Mouse (Mus musculus) left cerebral cortex, postnatal 4 days (tissue): ENCODE measurements around the gene Nfam1. TPM values are rescaled to one million over a fixed set of nuclear protein-coding genes. Genes with fewer than 3 reads are reported as not detected.

ENCODE experiments used
- DNase-seq: peaks from one replicate; pipeline ENCODE4 v3.0.0-alpha.2; 2022
- intact Hi-C: fragments of 180-260 bp; cut with DNase I; formaldehyde crosslinking; loops from one replicate; pipeline ENCODE4 v1.15.1; 2025
- microRNA-seq: library from miRNA; unstranded; fragments of <30 nt; microRNA quantifications from one replicate; pipeline ENCODE4 v1.2.0, GENCODE M21; 2022
- total RNA-seq, 2 experiments: library from RNA; stranded (reverse); gene quantifications; 2 replicates each; pipeline ENCODE4 v1.2.3; 2021

Gene Nfam1
- total RNA-seq, 2 experiments from 2014 or later: 2.0 to 2.1 TPM

- intact Hi-C loops: no loop called here
- no peak for DNase-seq
These were observed 69.5 kb downstream of the Nfam1 start for GRCm38 (mm10) chr15:82963556-82964156.

- intact Hi-C loops: no loop called here
These were observed 70.0 kb downstream of the Nfam1 start for GRCm38 (mm10) chr15:82963090-82963489.

GRCm38 (mm10) chr15:82962536-82962935 lies 70.6 kb downstream of the Nfam1 start:
- intact Hi-C loops: no loop called here
- DNase-seq: no peak

More at GRCm38 (mm10) chr15:82963090-82963489, 70.0 kb downstream of the Nfam1 start:
- DNase-seq: no peak

- intact Hi-C loops: no loop called here
- DNase-seq: peak; percentile 88
These were observed 72.1 kb downstream of the Nfam1 start for GRCm38 (mm10) chr15:82960786-82961561.

GRCm38 (mm10) chr15:82959151-82959550 lies 74.0 kb downstream of the Nfam1 start:
- intact Hi-C loops: no loop called here

GRCm38 (mm10) chr15:82958253-82958701 lies 74.8 kb downstream of the Nfam1 start:
- intact Hi-C loops: no loop called here
- DNase-seq: peak; percentile 59

More at GRCm38 (mm10) chr15:82959151-82959550, 74.0 kb downstream of the Nfam1 start:
- DNase-seq: no peak

GRCm38 (mm10) chr15:82956721-82957120 lies 76.4 kb downstream of the Nfam1 start:
- intact Hi-C loops: no loop called here
- no peak for DNase-seq

- peak; percentile 87 for DNase-seq
- intact Hi-C loops: no loop called here
These were observed 76.8 kb downstream of the Nfam1 start for GRCm38 (mm10) chr15:82956310-82956709.

GRCm38 (mm10) chr15:82955286-82955685 lies 77.8 kb downstream of the Nfam1 start:
- intact Hi-C loops: no loop called here
- DNase-seq: no peak

- DNase-seq: no peak
- intact Hi-C loops: no loop called here
These were observed 79.1 kb downstream of the Nfam1 start for GRCm38 (mm10) chr15:82954034-82954433.

GRCm38 (mm10) chr15:82953096-82953495 lies 80.0 kb downstream of the Nfam1 start:
- intact Hi-C loops: no loop called here

GRCm38 (mm10) chr15:82952292-82952705 lies 80.8 kb downstream of the Nfam1 start:
- DNase-seq: peak; percentile 57

More at GRCm38 (mm10) chr15:82953096-82953495, 80.0 kb downstream of the Nfam1 start:
- DNase-seq: no peak

GRCm38 (mm10) chr15:82950246-82950645 lies 82.9 kb downstream of the Nfam1 start:
- no peak for DNase-seq
- intact Hi-C loops: no loop called here

More at GRCm38 (mm10) chr15:82952292-82952705, 80.8 kb downstream of the Nfam1 start:
- intact Hi-C loops: no loop called here

GRCm38 (mm10) chr15:82947431-82947830 lies 85.7 kb downstream of the Nfam1 start:
- DNase-seq: peak; percentile 64
- intact Hi-C loops: no loop called here

- DNase-seq: no peak
- intact Hi-C loops: no loop called here
These were observed 88.5 kb downstream of the Nfam1 start for GRCm38 (mm10) chr15:82944479-82945195.

Small RNA genes within 50 kb of the gene (microRNA-seq; reads per million reads assigned to microRNA genes)
- gene Mir3080: 32.5 reads per million, percentile 40 among the genes with 10 or more reads in this experiment

Other genes with a start within 250 kb of the Nfam1 start
- gene Cyp2d26, start 239.0 kb downstream of the Nfam1 start, total RNA-seq: under 1 TPM in 1 of 2 experiments, not detected in 1; 0.40 TPM
- gene Tcf20, start 45.4 kb downstream of the Nfam1 start, total RNA-seq: 100 to 1,000 TPM; 142 to 145 TPM
- 1 to 10 TPM; 5.1 to 7.3 TPM for gene Serhl, start 56.2 kb upstream of the Nfam1 start, total RNA-seq
- gene Rrp7a, start 89.5 kb upstream of the Nfam1 start, total RNA-seq: 100 to 1,000 TPM; 125 to 127 TPM
- gene Poldip3, start 116.1 kb upstream of the Nfam1 start, total RNA-seq: 10 to 100 TPM; 92.9 to 94.2 TPM
- 100 to 1,000 TPM; 106 TPM for gene Cyb5r3, start 139.3 kb upstream of the Nfam1 start, total RNA-seq
- 1 to 10 TPM; 3.1 to 3.9 TPM for gene A4galt, start 218.5 kb upstream of the Nfam1 start, total RNA-seq